ENCODE assay signal across 9 mouse cellular contexts in genomic region chr2:156666231-156666630, GRCm38 (mm10). TPM values are rescaled to one million over a fixed set of nuclear protein-coding genes. Genes with fewer than 3 reads are reported as not detected.
DNase-seq lines count a peak whose midpoint lies in the region; ATAC-seq and TF ChIP-seq lines count a peak whose summit lies in the region.
"Had no signal": no experiment of that assay in that cellular context is flagged by ENCODE, and none has a peak within 500 bp of the region (broad histone marks: within the 10 kb centered on the region; RNA-seq: fewer than 3 reads in every experiment).

No protein-coding gene starts in this region.

- H3K36me3 ChIP-seq in neural tube, embryonic 11.5 days (ENCODE audit: control insufficient read depth, insufficient read depth, low read length) = no peaks in the 10 kb centered on the region
- H3K36me3 ChIP-seq in midbrain, embryonic 12.5 days = no peaks in the 10 kb centered on the region
- H3K36me3 ChIP-seq in thymus, adult 2 months (ENCODE audit: control insufficient read depth, insufficient read depth, low read length) = no peaks in the 10 kb centered on the region
- no peaks in the 10 kb centered on the region for H3K36me3 ChIP-seq in kidney, embryonic 15.5 days

- no peak overlapping the region for H3K27ac ChIP-seq in neural tube, embryonic 11.5 days (ENCODE audit: low read depth, low read length)
- H3K27ac ChIP-seq in midbrain, embryonic 12.5 days (replicated peaks) = 0 out of 2 replicates have a peak overlapping the region, but pooled peaks have one; percentile 2
- no peak overlapping the region for H3K27ac ChIP-seq in thymus, adult 2 months (ENCODE audit: control insufficient read depth, insufficient read depth, low read length)
- no peak overlapping the region for H3K27ac ChIP-seq in kidney, embryonic 15.5 days

- no peak for TF ChIP-seq POLR2A in thymus, adult 2 months (IDR thresholded peaks at IDR 0.05; ENCODE audit: control insufficient read depth, extremely low read depth, insufficient read depth, low read length, poor library complexity)

- no peak overlapping the region for H3K4me2 ChIP-seq in neural tube, embryonic 11.5 days (ENCODE audit: low read depth)
- no peak overlapping the region for H3K4me2 ChIP-seq in midbrain, embryonic 12.5 days (replicated peaks)
- H3K4me2 ChIP-seq in kidney, embryonic 15.5 days = no peak overlapping the region
- H3K4me2 ChIP-seq: liver, embryonic 11.5 days had no signal

- DNase-seq in neural tube, embryonic 11.5 days (ENCODE audit: low spot score) = peak; percentile 31
- no peak for DNase-seq in neural tube, embryonic 10.5 days (ENCODE audit: extremely low spot score, low spot score)
- peak; percentile 79 to 90 for DNase-seq in layer of hippocampus, adult 18-20 months (ENCODE audit: low spot score in 2 of 2)
- DNase-seq in thymus, adult 2 months = no peak
- no peak for DNase-seq in urinary bladder, postnatal 14 days (ENCODE audit: low spot score)

- no peaks in the 10 kb centered on the region for H3K9me3 ChIP-seq in neural tube, embryonic 11.5 days (ENCODE audit: control insufficient read depth, low read length)
- no peaks in the 10 kb centered on the region for H3K9me3 ChIP-seq in midbrain, embryonic 12.5 days
- no peaks in the 10 kb centered on the region for H3K9me3 ChIP-seq in kidney, embryonic 15.5 days (replicated peaks)

- TF ChIP-seq CTCF in thymus, adult 2 months (IDR thresholded peaks at IDR 0.05; ENCODE audit: borderline replicate concordance, control insufficient read depth, extremely low read depth, insufficient read depth, low read length, poor library complexity) = no peak

- no peaks in the 10 kb centered on the region for H3K4me1 ChIP-seq in neural tube, embryonic 11.5 days (ENCODE audit: control insufficient read depth, insufficient read depth, low read length)
- H3K4me1 ChIP-seq in midbrain, embryonic 12.5 days = peaks cover 23% of the 10 kb centered on the region
- H3K4me1 ChIP-seq in thymus, adult 2 months (replicated peaks; ENCODE audit: control insufficient read depth, insufficient read depth, low read length) = no peaks in the 10 kb centered on the region
- no peaks in the 10 kb centered on the region for H3K4me1 ChIP-seq in kidney, embryonic 15.5 days

- H3K27me3 ChIP-seq in neural tube, embryonic 11.5 days (ENCODE audit: control insufficient read depth, insufficient read depth, low read length) = no peaks in the 10 kb centered on the region
- H3K27me3 ChIP-seq in midbrain, embryonic 12.5 days = peaks cover 11% of the 10 kb centered on the region
- no peaks in the 10 kb centered on the region for H3K27me3 ChIP-seq in thymus, adult 2 months (ENCODE audit: control insufficient read depth, insufficient read depth, low read length)
- H3K27me3 ChIP-seq in kidney, embryonic 15.5 days = no peaks in the 10 kb centered on the region

- no peak overlapping the region for H3K9ac ChIP-seq in neural tube, embryonic 11.5 days (ENCODE audit: low read length)
- H3K9ac ChIP-seq in midbrain, embryonic 12.5 days (replicated peaks) = no peak overlapping the region
- H3K9ac ChIP-seq in kidney, embryonic 15.5 days = no peak overlapping the region

- WGBS in neural tube, embryonic 11.5 days = 60% methylated on average over 12 of the region's 12 CpGs
- 57% methylated on average over 12 of the region's 12 CpGs for WGBS in midbrain, embryonic 12.5 days
- 72% methylated on average over 12 of the region's 12 CpGs for WGBS in thymus, adult 2 months
- 56% methylated on average over 12 of the region's 12 CpGs for WGBS in kidney, embryonic 15.5 days

- no peak overlapping the region for H3K4me3 ChIP-seq in neural tube, embryonic 11.5 days (ENCODE audit: low read depth, low read length)
- H3K4me3 ChIP-seq in midbrain, embryonic 12.5 days = no peak overlapping the region
- no peak overlapping the region for H3K4me3 ChIP-seq in thymus, adult 2 months (ENCODE audit: control insufficient read depth, insufficient read depth, low read length)
- H3K4me3 ChIP-seq in kidney, embryonic 15.5 days (replicated peaks) = no peak overlapping the region

- no peak for ATAC-seq in neural tube, embryonic 11.5 days (ENCODE audit: insufficient read depth, low FRiP score, low TSS enrichment)
- 0 out of 2 replicates have a peak, but pooled peaks have one; percentile 66 for ATAC-seq in midbrain, embryonic 12.5 days (ENCODE audit: low FRiP score, low read depth)
- ATAC-seq in erythroblast, adult 5-6 weeks (replicated peaks; ENCODE audit: low FRiP score, poor library complexity, severe bottlenecking) = no peak
- ATAC-seq in kidney, embryonic 15.5 days (replicated peaks; ENCODE audit: low FRiP score) = no peak

RNA-seq across cellular contexts. Expression of gene Dlgap4, which starts 52.7 kb away (rescaled TPM):
- polyA plus RNA-seq in neural tube, embryonic 11.5 days (2014; fragmentation: Nextera tagmentation; extraction: Ambion mirVana) = 160 and 161 TPM in 2 replicates
- 100 to 1,000 TPM; 199 to 207 TPM for total RNA-seq in layer of hippocampus, adult 18-20 months (2021)
- polyA plus RNA-seq in midbrain, embryonic 12.5 days (2016; fragmentation: Nextera tagmentation; extraction: Ambion mirVana) = 190 and 195 TPM in 2 replicates
- polyA plus RNA-seq in thymus, adult 2 months (2012; rRNA removed) = 93.5 and 98.2 TPM in 2 replicates
- 8.2 and 8.3 TPM in 2 replicates for total RNA-seq in erythroblast, adult 5-6 weeks (2015; ENCODE audit: low replicate concordance)
- total RNA-seq in erythroblast, adult 5-6 weeks (2017; ENCODE audit: low replicate concordance) = 3.8 and 9.0 TPM in 2 replicates
- polyA plus RNA-seq in kidney, embryonic 15.5 days (2015; fragmentation: Nextera tagmentation; extraction: Ambion mirVana) = 60.5 and 70.0 TPM in 2 replicates

Comparison
In these comparisons a context has a peak if more than half of its experiments do, and no peak if none do; other contexts are left out.
1. DNase-seq: peak in neural tube, embryonic 11.5 days (single experiment) and layer of hippocampus, adult 18-20 months (2 of 2); none in neural tube, embryonic 10.5 days (single experiment), thymus, adult 2 months (single experiment) and urinary bladder, postnatal 14 days (single experiment).